Mouse (Mus musculus) forelimb bud, embryonic 11.5 days (tissue): ENCODE measurements around the gene Zfp60.

Experiments used
- DNase-seq: peaks from one replicate; pipeline ENCODE4 v3.0.0-alpha.2; 2012; ENCODE audit warnings: low read depth, low spot score

Gene Zfp60

GRCm38 (mm10) chr7:27731281-27731883 lies at the start of gene Zfp60:
Gene Zfp60 (plus strand): TSS chr7:27731389.
- DNase-seq = peak; percentile 90

GRCm38 (mm10) chr7:27683218-27683617 lies 48.0 kb upstream of the Zfp60 start:
- no peak for DNase-seq

- no peak for DNase-seq
Measured at GRCm38 (mm10) chr7:27685220-27685619, 46.0 kb upstream of the Zfp60 start.

- DNase-seq = peak; percentile 57
Measured at GRCm38 (mm10) chr7:27685681-27686080, 45.5 kb upstream of the Zfp60 start.

GRCm38 (mm10) chr7:27687043-27687442 lies 44.1 kb upstream of the Zfp60 start:
- DNase-seq = no peak

- no peak for DNase-seq
Measured at GRCm38 (mm10) chr7:27687836-27688235, 43.4 kb upstream of the Zfp60 start.

GRCm38 (mm10) chr7:27688246-27688788 lies 42.9 kb upstream of the Zfp60 start:
- no peak for DNase-seq

GRCm38 (mm10) chr7:27688815-27689612 lies 42.2 kb upstream of the Zfp60 start, which contains the start of gene Zfp607b:
Gene Zfp607b (plus strand): TSS chr7:27689340.
- DNase-seq = peak; percentile 96

GRCm38 (mm10) chr7:27691076-27691475 lies 40.1 kb upstream of the Zfp60 start:
- no peak for DNase-seq

GRCm38 (mm10) chr7:27696711-27697110 lies 34.5 kb upstream of the Zfp60 start:
- no peak for DNase-seq

- DNase-seq = no peak
Measured at GRCm38 (mm10) chr7:27710402-27710801, 20.8 kb upstream of the Zfp60 start.

GRCm38 (mm10) chr7:27721951-27722350 lies 9.2 kb upstream of the Zfp60 start:
- no peak for DNase-seq

- DNase-seq = peak; percentile 67
Measured at GRCm38 (mm10) chr7:27725566-27726538, 5.3 kb upstream of the Zfp60 start.

- DNase-seq = no peak
Measured at GRCm38 (mm10) chr7:27727471-27727870, 3.7 kb upstream of the Zfp60 start.

- DNase-seq = no peak
Measured at GRCm38 (mm10) chr7:27731946-27732345, 757 bp downstream of the Zfp60 start.

- no peak for DNase-seq
Measured at GRCm38 (mm10) chr7:27732508-27732907, 1.3 kb downstream of the Zfp60 start.

- no peak for DNase-seq
Measured at GRCm38 (mm10) chr7:27735457-27735856, 4.3 kb downstream of the Zfp60 start.

GRCm38 (mm10) chr7:27756351-27757047 lies 25.3 kb downstream of the Zfp60 start:
- no peak for DNase-seq

GRCm38 (mm10) chr7:27757048-27757375 lies 25.8 kb downstream of the Zfp60 start:
- no peak for DNase-seq

GRCm38 (mm10) chr7:27765176-27765886 lies 34.1 kb downstream of the Zfp60 start:
- DNase-seq = no peak
